Mouse (Mus musculus): ENCODE measurements around the gene Gm11983. TPM values are rescaled to one million over a fixed set of nuclear protein-coding genes. Genes with fewer than 3 reads are reported as not detected.

Gene Gm11983
- polyA plus RNA-seq, 1 experiment from 2014 or later = not detected

Other genes with a start within 250 kb of the Gm11983 start
- gene Nacad, start 231.6 kb downstream of the Gm11983 start, polyA plus RNA-seq (2015; fragmentation: Nextera tagmentation; extraction: Ambion mirVana) = 66.9 and 67.4 TPM in 2 replicates
- gene Tbrg4, start 211.6 kb downstream of the Gm11983 start, polyA plus RNA-seq (2015; fragmentation: Nextera tagmentation; extraction: Ambion mirVana) = 27.5 and 31.5 TPM in 2 replicates
- not detected in 2 replicates for gene Wap, start 199.0 kb downstream of the Gm11983 start, polyA plus RNA-seq (2015; fragmentation: Nextera tagmentation; extraction: Ambion mirVana)
- gene Ramp3, start 179.1 kb downstream of the Gm11983 start, polyA plus RNA-seq (2015; fragmentation: Nextera tagmentation; extraction: Ambion mirVana) = 4.1 and 6.7 TPM in 2 replicates
- gene Adcy1, start 225.8 kb upstream of the Gm11983 start, polyA plus RNA-seq (2015; fragmentation: Nextera tagmentation; extraction: Ambion mirVana) = 5.7 and 6.9 TPM in 2 replicates